Mouse (Mus musculus): ENCODE measurements at regions not wholly inside any gene's neighbourhood (a gene's known extent, or its start where the extent isn't known, plus 50 kb on each side); places are given as distances from the start of the nearest gene placed in this dataset.
A peak's percentile ranks its signal among the peaks of the same experiment; 100 is the strongest.

- Histone ChIP-seq H3K4me1 (ENCODE audit: insufficient read depth) (no peaks in the 10 kb centered on the region), H3K4me2 (no peak overlapping the region), H3K9ac (no peak overlapping the region), H3K27me3 (ENCODE audit: insufficient read depth, low read length) (no peaks in the 10 kb centered on the region), H3K9me3 (ENCODE audit: low read depth, low read length) (no peaks in the 10 kb centered on the region), H3K27ac (ENCODE audit: low read depth) (no peak overlapping the region), H3K36me3 (ENCODE audit: insufficient read depth) (no peaks in the 10 kb centered on the region), H3K4me3 (ENCODE audit: low read depth, low read length) (no peak overlapping the region)
- WGBS: 78% methylated on average over 6 of the region's 6 CpGs
- no peak for ATAC-seq (ENCODE audit: insufficient read depth)
- DNase-seq: no peak
- no peak for TF ChIP-seq CTCF (IDR thresholded peaks at IDR 0.05; ENCODE audit: low read depth)
Observed at GRCm38 (mm10) chr1:113989676-113990296, 1694.8 kb upstream of the Cntnap5a start.

GRCm38 (mm10) chr1:113992488-113992887, 1692.1 kb upstream of the Cntnap5a start:
- DNase-seq (no peak), ATAC-seq (ENCODE audit: insufficient read depth) (no peak)
- Histone ChIP-seq H3K27me3 (ENCODE audit: insufficient read depth, low read length) (no peaks in the 10 kb centered on the region), H3K4me3 (ENCODE audit: low read depth, low read length) (no peak overlapping the region), H3K36me3 (ENCODE audit: insufficient read depth) (no peaks in the 10 kb centered on the region), H3K27ac (ENCODE audit: low read depth) (no peak overlapping the region), H3K4me2 (no peak overlapping the region), H3K9ac (no peak overlapping the region), H3K9me3 (ENCODE audit: low read depth, low read length) (no peaks in the 10 kb centered on the region), H3K4me1 (ENCODE audit: insufficient read depth) (no peaks in the 10 kb centered on the region)
- TF ChIP-seq CTCF (IDR thresholded peaks at IDR 0.05; ENCODE audit: low read depth): no peak
- 47% methylated on average over 2 of the region's 2 CpGs for WGBS

GRCm38 (mm10) chr1:114037877-114038276, 1646.7 kb upstream of the Cntnap5a start:
- Histone ChIP-seq H3K27ac (ENCODE audit: low read depth) (no peak overlapping the region), H3K9ac (no peak overlapping the region), H3K27me3 (ENCODE audit: insufficient read depth, low read length) (no peaks in the 10 kb centered on the region), H3K4me3 (ENCODE audit: low read depth, low read length) (no peak overlapping the region), H3K9me3 (ENCODE audit: low read depth, low read length) (no peaks in the 10 kb centered on the region), H3K4me2 (no peak overlapping the region), H3K4me1 (ENCODE audit: insufficient read depth) (no peaks in the 10 kb centered on the region), H3K36me3 (ENCODE audit: insufficient read depth) (no peaks in the 10 kb centered on the region)
- no peak for DNase-seq
- no peak for ATAC-seq (ENCODE audit: insufficient read depth)
- no peak for TF ChIP-seq CTCF (IDR thresholded peaks at IDR 0.05; ENCODE audit: low read depth)

GRCm38 (mm10) chr1:114039383-114039782, 1645.2 kb upstream of the Cntnap5a start:
- no peaks in the 10 kb centered on the region for H3K27me3 ChIP-seq (ENCODE audit: insufficient read depth, low read length)
- H3K4me2 ChIP-seq: no peak overlapping the region
- no peaks in the 10 kb centered on the region for H3K9me3 ChIP-seq (ENCODE audit: low read depth, low read length)
- no peak for TF ChIP-seq CTCF (IDR thresholded peaks at IDR 0.05; ENCODE audit: low read depth)
- no peaks in the 10 kb centered on the region for H3K4me1 ChIP-seq (ENCODE audit: insufficient read depth)
- ATAC-seq (ENCODE audit: insufficient read depth): peak; percentile 89; the same call in 1 of the 2 replicates
- no peak overlapping the region for H3K27ac ChIP-seq (ENCODE audit: low read depth)
- peak; percentile 44 for DNase-seq
- no peak overlapping the region for H3K9ac ChIP-seq
- H3K36me3 ChIP-seq (ENCODE audit: insufficient read depth): no peaks in the 10 kb centered on the region
- 44% methylated on average over 1 of the region's 1 CpGs for WGBS
- H3K4me3 ChIP-seq (ENCODE audit: low read depth, low read length): no peak overlapping the region

- DNase-seq: no peak
- Histone ChIP-seq H3K9ac (no peak overlapping the region), H3K36me3 (ENCODE audit: insufficient read depth) (no peaks in the 10 kb centered on the region), H3K4me1 (ENCODE audit: insufficient read depth) (no peaks in the 10 kb centered on the region), H3K4me3 (ENCODE audit: low read depth, low read length) (no peak overlapping the region), H3K27me3 (ENCODE audit: insufficient read depth, low read length) (no peaks in the 10 kb centered on the region), H3K9me3 (ENCODE audit: low read depth, low read length) (no peaks in the 10 kb centered on the region), H3K27ac (ENCODE audit: low read depth) (no peak overlapping the region), H3K4me2 (no peak overlapping the region)
- TF ChIP-seq CTCF (IDR thresholded peaks at IDR 0.05; ENCODE audit: low read depth): no peak
- WGBS: 71% methylated on average over 2 of the region's 2 CpGs
- ATAC-seq (ENCODE audit: insufficient read depth): no peak
Observed at GRCm38 (mm10) chr1:114063097-114063496, 1621.5 kb upstream of the Cntnap5a start.

- ATAC-seq (ENCODE audit: insufficient read depth) (no peak), DNase-seq (no peak)
- Histone ChIP-seq H3K9me3 (ENCODE audit: low read depth, low read length) (no peaks in the 10 kb centered on the region), H3K4me2 (no peak overlapping the region), H3K27ac (ENCODE audit: low read depth) (no peak overlapping the region), H3K4me3 (ENCODE audit: low read depth, low read length) (no peak overlapping the region), H3K27me3 (ENCODE audit: insufficient read depth, low read length) (no peaks in the 10 kb centered on the region), H3K4me1 (ENCODE audit: insufficient read depth) (no peaks in the 10 kb centered on the region), H3K9ac (no peak overlapping the region), H3K36me3 (ENCODE audit: insufficient read depth) (no peaks in the 10 kb centered on the region)
- TF ChIP-seq CTCF (IDR thresholded peaks at IDR 0.05; ENCODE audit: low read depth): no peak
Observed at GRCm38 (mm10) chr1:114074506-114074905, 1610.0 kb upstream of the Cntnap5a start.
